Mouse (Mus musculus) spleen, adult 2 months (tissue): Measurements from ENCODE around the gene Ackr1. TPM values are rescaled to one million over a fixed set of nuclear protein-coding genes. Genes with fewer than 3 reads are reported as not detected.
"Not testable (repeated sequence)": the region's sequence is repeated elsewhere in the genome, so short reads cannot be mapped to it uniquely, and the experiment has no call there.

Experiments
- DNase-seq, 2 experiments: peaks; one replicate each; pipeline versions ENCODE4 v3.0.0 to v3.0.0-alpha.2; 2012 to 2021; ENCODE audit warnings: low spot score in 2 of 2, low read depth in 1 of 2
- H3K27ac ChIP-seq: fragments of 200-500 bp; 2 replicates; pipeline ENCODE4 v1.5.1; 2012; ENCODE audit warnings: low read length, inconsistent platforms; ENCODE audit not compliant: insufficient read depth
- H3K27me3 ChIP-seq: fragments of 200-500 bp; 2 replicates; pipeline ENCODE4 v1.6.1; 2012; ENCODE audit warnings: mild to moderate bottlenecking, moderate library complexity, low read length, inconsistent platforms; ENCODE audit not compliant: control insufficient read depth, insufficient read depth
- H3K36me3 ChIP-seq: fragments of 200-500 bp; 2 replicates; pipeline ENCODE4 v1.6.1; 2012; ENCODE audit warnings: mild to moderate bottlenecking, low read length, inconsistent platforms; ENCODE audit not compliant: control insufficient read depth, insufficient read depth
- H3K4me1 ChIP-seq: fragments of 200-500 bp; 2 replicates; pipeline ENCODE4 v1.6.1; 2011; ENCODE audit warnings: inconsistent platforms; ENCODE audit not compliant: control insufficient read depth, insufficient read depth, insufficient read length
- H3K4me3 ChIP-seq: fragments of 200-500 bp; 2 replicates; pipeline ENCODE4 v1.5.1; 2011; ENCODE audit warnings: mild to moderate bottlenecking, inconsistent platforms; ENCODE audit not compliant: insufficient read depth, insufficient read length; ENCODE audit errors: extremely low read depth
- CTCF ChIP-seq: fragments of 200-500 bp; IDR thresholded peaks from 2 replicates; pipeline ENCODE4 v1.5.1; 2011; ENCODE audit warnings: mild to moderate bottlenecking, inconsistent platforms; ENCODE audit not compliant: insufficient read depth, insufficient read length, insufficient replicate concordance; ENCODE audit errors: extremely low read depth
- POLR2A ChIP-seq: fragments of 200-500 bp; IDR thresholded peaks from 2 replicates; pipeline ENCODE4 v1.6.1; 2011; ENCODE audit warnings: low read depth, low read length, inconsistent platforms
- WGBS: fragments of 180-500 bp; shearing (Covaris S2); methylation state at CpG from one replicate; pipeline ENCODE4 v1.1.7; 2018; 5-methylcytosine and 5-hydroxymethylcytosine counted together
- polyA plus RNA-seq: library from polyadenylated mRNA; depleted of rRNA; stranded (reverse); fragments of >200 nt; gene quantifications from 2 replicates; pipeline ENCODE4 v1.2.3, GENCODE M21; 2012; rRNA removed

The Ackr1 gene
- polyA plus RNA-seq, 1 experiment, result 13.2 TPM

- WGBS, result 32% methylated on average over 5 of the region's 5 CpGs
- no peak overlapping the region for H3K4me3 ChIP-seq
- no peak for TF ChIP-seq POLR2A
- TF ChIP-seq CTCF, result peak; percentile 49; the same call in 1 of the 2 replicates
- no peak overlapping the region for H3K27ac ChIP-seq
- H3K27me3 ChIP-seq, result no peaks in the 10 kb centered on the region
- H3K36me3 ChIP-seq, result no peaks in the 10 kb centered on the region
- H3K4me1 ChIP-seq, result no peaks in the 10 kb centered on the region
- DNase-seq, result peak in 1 of 2 experiments; percentile 13
Observed at GRCm38 (mm10) chr1:173323839-173324585, 9.5 kb downstream of the Ackr1 start.

DNA sequence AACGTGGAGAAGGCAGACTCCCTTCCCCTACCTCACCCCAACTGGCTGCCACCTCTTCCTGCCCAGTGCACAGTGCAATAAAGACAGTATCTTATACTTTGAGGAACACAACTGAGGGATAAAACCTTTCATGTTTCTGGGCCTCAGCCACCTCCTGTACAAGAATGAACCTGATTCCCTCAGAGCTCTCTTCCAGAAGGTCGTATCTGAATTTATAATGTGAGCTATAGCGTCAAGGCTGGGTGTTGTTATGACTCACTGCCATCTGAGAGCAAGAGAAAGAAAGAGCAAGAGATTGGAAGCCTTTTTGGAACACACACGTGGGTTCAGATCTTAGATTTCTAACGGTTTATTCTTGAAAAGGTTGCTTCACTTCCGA, 11.3 kb downstream of the Ackr1 start:
- H3K4me1 ChIP-seq, result no peaks in the 10 kb centered on the region
- 64% methylated on average over 6 of the region's 6 CpGs for WGBS
- no peaks in the 10 kb centered on the region for H3K36me3 ChIP-seq
- TF ChIP-seq POLR2A (no peak), CTCF (no peak)
- no peak for DNase-seq
- H3K27me3 ChIP-seq, result no peaks in the 10 kb centered on the region
- H3K27ac ChIP-seq, result no peak overlapping the region
- H3K4me3 ChIP-seq, result no peak overlapping the region

- Histone ChIP-seq H3K27me3 (no peaks in the 10 kb centered on the region), H3K4me1 (no peaks in the 10 kb centered on the region), H3K27ac (no peak overlapping the region), H3K36me3 (no peaks in the 10 kb centered on the region), H3K4me3 (no peak overlapping the region)
- WGBS, result 88% methylated on average over 8 of the region's 8 CpGs
- DNase-seq, result no peak
- no peak for TF ChIP-seq CTCF
- no peak for TF ChIP-seq POLR2A
Observed at GRCm38 (mm10) chr1:173321593-173322248, 11.8 kb downstream of the Ackr1 start.

DNA sequence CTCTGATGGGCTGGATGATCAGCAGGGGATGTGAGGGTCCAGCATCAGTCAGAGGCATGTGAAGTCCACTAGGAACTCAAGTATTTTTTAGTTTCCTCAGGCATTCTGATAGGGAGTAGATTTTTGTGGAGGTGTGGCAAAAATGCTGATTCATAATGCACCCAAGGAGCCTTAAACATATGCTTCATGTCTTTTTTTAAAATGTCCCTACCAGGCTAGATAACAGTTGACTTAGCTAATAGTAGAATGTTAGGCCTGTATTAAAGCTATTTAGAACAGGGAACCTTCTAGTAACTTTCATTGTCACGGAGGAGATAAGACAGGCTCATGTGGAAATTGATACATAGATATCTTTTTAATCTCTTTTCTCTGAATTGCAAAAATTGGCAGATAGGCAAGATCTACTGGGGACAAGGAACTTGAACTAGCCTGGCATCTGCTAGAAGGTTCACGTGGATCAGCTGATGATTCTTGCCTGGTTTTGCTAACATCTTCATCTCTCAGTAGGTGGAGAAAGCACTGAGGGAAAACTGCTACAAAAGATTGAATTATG, 15.5 kb downstream of the Ackr1 start:
- no peak overlapping the region for H3K27ac ChIP-seq
- H3K4me1 ChIP-seq, result no peaks in the 10 kb centered on the region
- no peak for DNase-seq
- H3K4me3 ChIP-seq, result no peak overlapping the region
- H3K36me3 ChIP-seq, result no peaks in the 10 kb centered on the region
- 76% methylated on average over 2 of the region's 2 CpGs for WGBS
- no peaks in the 10 kb centered on the region for H3K27me3 ChIP-seq
- TF ChIP-seq CTCF, result no peak
- no peak for TF ChIP-seq POLR2A

DNA sequence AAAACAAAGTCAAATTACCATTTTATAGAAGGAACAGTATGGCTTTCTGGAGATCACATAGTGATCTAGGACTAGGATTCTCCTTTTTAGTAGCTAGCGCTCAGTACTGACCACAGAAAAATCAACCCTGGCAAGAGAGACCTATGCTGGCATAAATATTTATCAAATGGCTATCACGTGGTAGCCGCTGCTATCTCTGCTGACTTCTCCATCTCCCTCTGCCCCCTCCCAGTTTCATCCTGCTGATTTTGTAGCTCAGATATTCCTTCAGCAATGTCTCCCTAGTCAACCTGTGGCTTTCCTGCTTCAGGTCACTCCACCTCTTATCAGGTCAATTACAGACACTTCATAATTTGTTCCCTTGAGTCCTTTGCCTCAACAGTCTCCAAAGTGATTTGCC, 17.8 kb downstream of the Ackr1 start:
- Histone ChIP-seq H3K4me1 (no peaks in the 10 kb centered on the region), H3K4me3 (no peak overlapping the region), H3K36me3 (no peaks in the 10 kb centered on the region), H3K27ac (no peak overlapping the region), H3K27me3 (no peaks in the 10 kb centered on the region)
- TF ChIP-seq POLR2A (no peak), CTCF (no peak)
- no peak for DNase-seq
- 83% methylated on average over 3 of the region's 3 CpGs for WGBS

DNA sequence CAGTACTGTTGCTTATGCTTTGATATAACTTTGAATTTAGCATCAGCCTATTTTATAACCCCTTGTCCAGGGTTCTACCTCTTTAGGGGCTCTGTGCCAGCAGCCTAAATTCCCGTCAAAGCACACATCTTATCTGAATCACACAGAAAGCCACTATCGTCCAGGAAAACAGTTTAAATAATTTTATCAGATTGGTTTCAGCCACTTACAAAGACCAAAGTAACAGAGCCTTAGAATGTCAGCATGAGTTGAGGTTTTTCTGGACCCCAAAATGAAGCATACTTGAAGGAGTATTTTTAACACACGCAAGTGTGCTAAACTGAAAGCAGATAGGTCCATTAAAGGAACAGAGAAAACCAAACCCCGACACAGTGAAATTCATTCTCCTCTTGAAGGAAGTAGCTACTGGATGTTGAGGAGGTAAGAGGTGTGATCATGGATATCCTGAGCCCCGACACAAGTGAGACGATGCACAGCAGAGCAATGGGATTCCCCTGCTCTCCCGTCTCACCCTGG, 20.0 kb downstream of the Ackr1 start:
- H3K27me3 ChIP-seq, H3K4me3 ChIP-seq, DNase-seq, H3K4me1 ChIP-seq, H3K27ac ChIP-seq, H3K36me3 ChIP-seq: not testable (repeated sequence)
- 52% methylated on average over 7 of the region's 7 CpGs for WGBS

DNA sequence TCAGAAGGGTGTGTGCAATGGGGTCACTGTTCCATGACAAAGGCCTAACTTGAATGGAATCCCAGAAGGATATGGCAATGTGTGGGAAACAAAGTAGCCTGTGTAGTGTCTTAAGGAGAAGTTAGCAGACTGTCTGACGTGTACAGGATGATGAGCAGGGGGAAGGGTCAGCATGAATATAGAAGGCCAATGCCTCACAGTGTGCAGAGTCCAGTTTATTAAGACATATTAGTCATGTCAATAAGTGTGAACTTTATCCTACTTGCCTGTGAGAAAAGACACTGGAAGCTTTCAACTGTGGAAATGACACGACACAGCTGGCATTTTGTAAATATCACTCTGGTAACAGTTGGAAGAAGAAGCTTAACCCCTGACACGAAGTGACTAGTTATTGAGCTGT, 30.8 kb downstream of the Ackr1 start:
- WGBS, result 62% methylated on average over 3 of the region's 3 CpGs
- H3K4me3 ChIP-seq, H3K27me3 ChIP-seq, H3K36me3 ChIP-seq, H3K27ac ChIP-seq, DNase-seq, H3K4me1 ChIP-seq: not testable (repeated sequence)

Other genes starting within 250 kb of the Ackr1 start
- gene Olfr1408, start 196.4 kb downstream of the Ackr1 start, polyA plus RNA-seq, result not detected in 2 replicates
- gene Olfr1406, start 143.1 kb downstream of the Ackr1 start, polyA plus RNA-seq, result not detected in 2 replicates
- not detected in 2 replicates for gene Olfr218, start 135.9 kb downstream of the Ackr1 start, polyA plus RNA-seq
- gene Olfr1404, start 121.4 kb downstream of the Ackr1 start, polyA plus RNA-seq, result not detected in 2 replicates
- gene Fcer1a, start 106.5 kb downstream of the Ackr1 start, polyA plus RNA-seq, result 0.16 TPM in 1 of 2 replicates, not detected in the other
- not detected in 2 replicates for gene Olfr418, start 67.7 kb downstream of the Ackr1 start, polyA plus RNA-seq
- not detected in 2 replicates for gene Mptx2, start 56.0 kb downstream of the Ackr1 start, polyA plus RNA-seq
- 10.0 and 10.4 TPM in 2 replicates for gene Aim2, start 17.1 kb upstream of the Ackr1 start, polyA plus RNA-seq
- 5.1 and 9.6 TPM in 2 replicates for gene Cadm3, start 33.9 kb upstream of the Ackr1 start, polyA plus RNA-seq
- gene Ifi206, start 157.3 kb upstream of the Ackr1 start, polyA plus RNA-seq, result 15.2 and 26.7 TPM in 2 replicates
- gene Ifi214, start 202.2 kb upstream of the Ackr1 start, polyA plus RNA-seq, result 1.0 and 2.1 TPM in 2 replicates